Mouse (Mus musculus): Measurements from ENCODE around the gene Trmt2a. TPM values are rescaled to one million over a fixed set of nuclear protein-coding genes. Genes with fewer than 3 reads are reported as not detected.

Trmt2a gene
- polyA plus RNA-seq, 1 experiment from 2014 or later: 132 TPM

GRCm38 (mm10) chr16:18220001-18220400, 28.5 kb upstream of the Trmt2a start:
- H3K27me3 ChIP-seq (ENCODE audit: low read depth, poor library complexity, severe bottlenecking): no peaks in the 10 kb centered on the region
- no peak for DNase-seq (ENCODE audit: low spot score)
- H3K4me3 ChIP-seq: no peak overlapping the region
- H3K27ac ChIP-seq (replicated peaks): peak overlapping the region; percentile 42
- H3K9me3 ChIP-seq (replicated peaks): no peaks in the 10 kb centered on the region
- H3K36me3 ChIP-seq: peaks cover 40% of the 10 kb centered on the region
- peaks cover 33% of the 10 kb centered on the region for H3K4me1 ChIP-seq
- WGBS: 65% methylated on average over 8 of the region's 8 CpGs

GRCm38 (mm10) chr16:18220856-18221542, 27.5 kb upstream of the Trmt2a start:
- WGBS: 90% methylated on average over 6 of the region's 6 CpGs
- Histone ChIP-seq H3K27ac (replicated peaks) (no peak overlapping the region), H3K9me3 (replicated peaks) (no peaks in the 10 kb centered on the region), H3K27me3 (ENCODE audit: low read depth, poor library complexity, severe bottlenecking) (no peaks in the 10 kb centered on the region), H3K4me3 (no peak overlapping the region), H3K4me1 (peaks cover 29% of the 10 kb centered on the region), H3K36me3 (peaks cover 50% of the 10 kb centered on the region)
- no peak for DNase-seq (ENCODE audit: low spot score)

GRCm38 (mm10) chr16:18221543-18221898, 27.0 kb upstream of the Trmt2a start:
- Histone ChIP-seq H3K27me3 (ENCODE audit: low read depth, poor library complexity, severe bottlenecking) (no peaks in the 10 kb centered on the region), H3K4me1 (peaks cover 25% of the 10 kb centered on the region), H3K4me3 (no peak overlapping the region), H3K36me3 (peaks cover 55% of the 10 kb centered on the region), H3K27ac (replicated peaks) (no peak overlapping the region), H3K9me3 (replicated peaks) (no peaks in the 10 kb centered on the region)
- no peak for DNase-seq (ENCODE audit: low spot score)
- 78% methylated on average over 11 of the region's 11 CpGs for WGBS

GRCm38 (mm10) chr16:18222188-18222587, 26.3 kb upstream of the Trmt2a start:
- 90% methylated on average over 11 of the region's 11 CpGs for WGBS
- Histone ChIP-seq H3K27me3 (ENCODE audit: low read depth, poor library complexity, severe bottlenecking) (no peaks in the 10 kb centered on the region), H3K4me1 (peaks cover 25% of the 10 kb centered on the region), H3K27ac (replicated peaks) (no peak overlapping the region), H3K9me3 (replicated peaks) (no peaks in the 10 kb centered on the region), H3K36me3 (peaks cover 62% of the 10 kb centered on the region), H3K4me3 (no peak overlapping the region)
- DNase-seq (ENCODE audit: low spot score): no peak

- Histone ChIP-seq H3K4me3 (no peak overlapping the region), H3K9me3 (replicated peaks) (no peaks in the 10 kb centered on the region), H3K36me3 (peaks cover 75% of the 10 kb centered on the region), H3K27ac (replicated peaks) (no peak overlapping the region), H3K27me3 (ENCODE audit: low read depth, poor library complexity, severe bottlenecking) (no peaks in the 10 kb centered on the region), H3K4me1 (0 out of 2 replicates have a peak, but pooled peaks cover 3% of the 10 kb centered on the region)
- whole genome bisulfite sequencing: 92% methylated on average over 13 of the region's 13 CpGs
- no peak for DNase-seq (ENCODE audit: low spot score)
Observed at GRCm38 (mm10) chr16:18227187-18227586, 21.3 kb upstream of the Trmt2a start.

GRCm38 (mm10) chr16:18227897-18228422, 20.5 kb upstream of the Trmt2a start:
- Histone ChIP-seq H3K36me3 (peaks cover 67% of the 10 kb centered on the region), H3K27ac (replicated peaks) (no peak overlapping the region), H3K4me3 (no peak overlapping the region), H3K27me3 (ENCODE audit: low read depth, poor library complexity, severe bottlenecking) (no peaks in the 10 kb centered on the region), H3K9me3 (replicated peaks) (no peaks in the 10 kb centered on the region), H3K4me1 (0 out of 2 replicates have a peak, but pooled peaks cover 3% of the 10 kb centered on the region)
- 95% methylated on average over 20 of the region's 20 CpGs for WGBS
- DNase-seq (ENCODE audit: low spot score): no peak

- no peak for DNase-seq (ENCODE audit: low spot score)
- H3K27me3 ChIP-seq (ENCODE audit: low read depth, poor library complexity, severe bottlenecking): no peaks in the 10 kb centered on the region
- peaks cover 62% of the 10 kb centered on the region for H3K36me3 ChIP-seq
- H3K9me3 ChIP-seq (replicated peaks): no peaks in the 10 kb centered on the region
- H3K4me1 ChIP-seq: peaks cover 11% of the 10 kb centered on the region
- no peak overlapping the region for H3K4me3 ChIP-seq
- no peak overlapping the region for H3K27ac ChIP-seq (replicated peaks)
- 94% methylated on average over 4 of the region's 4 CpGs for WGBS
Observed at GRCm38 (mm10) chr16:18228856-18229255, 19.6 kb upstream of the Trmt2a start.

- peaks cover 18% of the 10 kb centered on the region for H3K4me1 ChIP-seq
- H3K4me3 ChIP-seq: no peak overlapping the region
- DNase-seq (ENCODE audit: low spot score): no peak
- H3K9me3 ChIP-seq (replicated peaks): no peaks in the 10 kb centered on the region
- peaks cover 55% of the 10 kb centered on the region for H3K36me3 ChIP-seq
- no peaks in the 10 kb centered on the region for H3K27me3 ChIP-seq (ENCODE audit: low read depth, poor library complexity, severe bottlenecking)
- no peak overlapping the region for H3K27ac ChIP-seq (replicated peaks)
- 90% methylated on average over 11 of the region's 11 CpGs for WGBS
Observed at GRCm38 (mm10) chr16:18229622-18230021, 18.9 kb upstream of the Trmt2a start.

GRCm38 (mm10) chr16:18230617-18231016, 17.9 kb upstream of the Trmt2a start:
- H3K4me3 ChIP-seq: no peak overlapping the region
- no peak overlapping the region for H3K27ac ChIP-seq (replicated peaks)
- no peak for DNase-seq (ENCODE audit: low spot score)
- peaks cover 24% of the 10 kb centered on the region for H3K4me1 ChIP-seq
- H3K27me3 ChIP-seq (ENCODE audit: low read depth, poor library complexity, severe bottlenecking): no peaks in the 10 kb centered on the region
- no peaks in the 10 kb centered on the region for H3K9me3 ChIP-seq (replicated peaks)
- peaks cover 45% of the 10 kb centered on the region for H3K36me3 ChIP-seq
- 94% methylated on average over 6 of the region's 6 CpGs for WGBS

GRCm38 (mm10) chr16:18231047-18231446, 17.4 kb upstream of the Trmt2a start:
- 87% methylated on average over 3 of the region's 3 CpGs for WGBS
- no peaks in the 10 kb centered on the region for H3K9me3 ChIP-seq (replicated peaks)

GRCm38 (mm10) chr16:18231451-18231850, 17.0 kb upstream of the Trmt2a start:
- Histone ChIP-seq H3K4me3 (no peak overlapping the region), H3K27ac (replicated peaks) (no peak overlapping the region), H3K4me1 (peaks cover 33% of the 10 kb centered on the region), H3K9me3 (replicated peaks) (no peaks in the 10 kb centered on the region), H3K36me3 (peaks cover 36% of the 10 kb centered on the region), H3K27me3 (ENCODE audit: low read depth, poor library complexity, severe bottlenecking) (no peaks in the 10 kb centered on the region)
- WGBS: 88% methylated on average over 4 of the region's 4 CpGs
- DNase-seq (ENCODE audit: low spot score): no peak

More at GRCm38 (mm10) chr16:18231047-18231446, 17.4 kb upstream of the Trmt2a start:
- Histone ChIP-seq H3K4me1 (peaks cover 29% of the 10 kb centered on the region), H3K27ac (replicated peaks) (no peak overlapping the region), H3K36me3 (peaks cover 40% of the 10 kb centered on the region), H3K4me3 (no peak overlapping the region), H3K27me3 (ENCODE audit: low read depth, poor library complexity, severe bottlenecking) (no peaks in the 10 kb centered on the region)
- no peak for DNase-seq (ENCODE audit: low spot score)

GRCm38 (mm10) chr16:18233451-18233850, 15.0 kb upstream of the Trmt2a start:
- Histone ChIP-seq H3K4me3 (peak overlapping the region; percentile 91), H3K27ac (replicated peaks) (no peak overlapping the region), H3K4me1 (peaks cover 34% of the 10 kb centered on the region), H3K36me3 (peaks cover 28% of the 10 kb centered on the region), H3K9me3 (replicated peaks) (no peaks in the 10 kb centered on the region), H3K27me3 (ENCODE audit: low read depth, poor library complexity, severe bottlenecking) (no peaks in the 10 kb centered on the region)
- 89% methylated on average over 1 of the region's 1 CpGs for WGBS
- DNase-seq (ENCODE audit: low spot score): no peak

- Histone ChIP-seq H3K4me3 (peak overlapping the region; percentile 91), H3K27me3 (ENCODE audit: low read depth, poor library complexity, severe bottlenecking) (no peaks in the 10 kb centered on the region), H3K27ac (replicated peaks) (peak overlapping the region; percentile 90), H3K9me3 (replicated peaks) (no peaks in the 10 kb centered on the region), H3K36me3 (peaks cover 28% of the 10 kb centered on the region), H3K4me1 (peaks cover 34% of the 10 kb centered on the region)
- 28% methylated on average over 13 of the region's 13 CpGs for WGBS
- DNase-seq (ENCODE audit: low spot score): no peak
Observed at GRCm38 (mm10) chr16:18233919-18234670, 14.4 kb upstream of the Trmt2a start.

Data from midbrain, embryonic 10.5 days (tissue).